Mouse (Mus musculus): Measurements from ENCODE around the gene Islr2. TPM values are rescaled to one million over a fixed set of nuclear protein-coding genes. Genes with fewer than 3 reads are reported as not detected.

Islr2 gene
- polyA plus RNA-seq, 1 experiment, result 0.67 TPM

DNA sequence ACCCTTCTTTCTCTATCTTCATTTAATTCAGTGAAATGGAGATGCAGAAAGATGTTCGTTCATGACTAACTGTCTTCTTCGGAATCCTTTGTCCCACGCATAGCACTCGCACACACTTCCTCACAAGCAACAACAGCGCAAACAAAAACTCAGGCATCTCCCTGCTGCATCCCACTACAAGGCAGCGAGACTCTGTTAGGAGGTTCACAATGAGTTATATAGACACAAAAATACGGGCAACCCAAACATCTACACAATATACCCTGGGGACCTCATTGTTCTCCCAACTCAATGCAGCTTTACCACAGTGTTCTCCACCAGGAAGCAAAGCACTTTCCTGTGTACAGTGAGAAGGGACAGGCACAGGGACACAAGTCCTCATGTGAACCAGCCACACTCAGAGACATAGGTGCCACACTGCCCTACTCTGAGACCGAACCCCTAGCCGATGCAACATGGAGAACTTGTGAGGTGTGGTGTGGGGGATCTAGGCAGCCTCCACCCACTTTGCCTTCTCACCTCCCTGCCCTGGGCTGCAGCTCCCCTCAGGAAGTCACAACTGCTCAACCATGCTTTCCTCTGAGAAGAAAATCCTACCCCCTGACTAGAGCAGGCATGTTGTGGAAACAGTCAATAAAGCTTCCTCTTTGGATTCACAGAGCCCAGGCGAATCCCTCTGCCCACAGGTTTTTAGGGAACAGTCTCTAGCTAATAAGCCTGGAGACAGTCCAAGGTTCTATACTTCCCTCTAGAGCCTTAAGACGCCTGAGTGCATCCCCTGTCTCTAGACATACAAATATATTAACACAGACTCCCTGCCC is 3.6 kb downstream of the Islr2 start:
- TF ChIP-seq POLR2A (IDR thresholded peaks at IDR 0.05; ENCODE audit: insufficient read depth, low read length) (no peak), EP300 (IDR thresholded peaks at IDR 0.05; ENCODE audit: insufficient read depth, low read depth, low read length) (no peak), CTCF (IDR thresholded peaks at IDR 0.05; ENCODE audit: low read depth, low read length) (no peak)
- no peaks in the 10 kb centered on the region for H3K4me1 ChIP-seq (ENCODE audit: control insufficient read depth, insufficient read depth, low read length)
- peaks cover 7% of the 10 kb centered on the region; the same call in 1 of the 2 replicates for H3K27me3 ChIP-seq (ENCODE audit: control insufficient read depth, insufficient read depth, low read length, poor library complexity, severe bottlenecking)
- H3K36me3 ChIP-seq (ENCODE audit: control insufficient read depth, insufficient read depth, low read length, poor library complexity, severe bottlenecking), result no peaks in the 10 kb centered on the region
- no peak overlapping the region for H3K4me3 ChIP-seq (ENCODE audit: low read depth, low read length)
- no peak overlapping the region for H3K9ac ChIP-seq (ENCODE audit: low read depth, poor library complexity, severe bottlenecking)
- no peak overlapping the region for H3K27ac ChIP-seq (ENCODE audit: insufficient read depth, low read length)
- no peaks in the 10 kb centered on the region for H3K9me3 ChIP-seq (replicated peaks; ENCODE audit: control insufficient read depth, insufficient read depth, low read length, poor library complexity, severe bottlenecking)

DNA sequence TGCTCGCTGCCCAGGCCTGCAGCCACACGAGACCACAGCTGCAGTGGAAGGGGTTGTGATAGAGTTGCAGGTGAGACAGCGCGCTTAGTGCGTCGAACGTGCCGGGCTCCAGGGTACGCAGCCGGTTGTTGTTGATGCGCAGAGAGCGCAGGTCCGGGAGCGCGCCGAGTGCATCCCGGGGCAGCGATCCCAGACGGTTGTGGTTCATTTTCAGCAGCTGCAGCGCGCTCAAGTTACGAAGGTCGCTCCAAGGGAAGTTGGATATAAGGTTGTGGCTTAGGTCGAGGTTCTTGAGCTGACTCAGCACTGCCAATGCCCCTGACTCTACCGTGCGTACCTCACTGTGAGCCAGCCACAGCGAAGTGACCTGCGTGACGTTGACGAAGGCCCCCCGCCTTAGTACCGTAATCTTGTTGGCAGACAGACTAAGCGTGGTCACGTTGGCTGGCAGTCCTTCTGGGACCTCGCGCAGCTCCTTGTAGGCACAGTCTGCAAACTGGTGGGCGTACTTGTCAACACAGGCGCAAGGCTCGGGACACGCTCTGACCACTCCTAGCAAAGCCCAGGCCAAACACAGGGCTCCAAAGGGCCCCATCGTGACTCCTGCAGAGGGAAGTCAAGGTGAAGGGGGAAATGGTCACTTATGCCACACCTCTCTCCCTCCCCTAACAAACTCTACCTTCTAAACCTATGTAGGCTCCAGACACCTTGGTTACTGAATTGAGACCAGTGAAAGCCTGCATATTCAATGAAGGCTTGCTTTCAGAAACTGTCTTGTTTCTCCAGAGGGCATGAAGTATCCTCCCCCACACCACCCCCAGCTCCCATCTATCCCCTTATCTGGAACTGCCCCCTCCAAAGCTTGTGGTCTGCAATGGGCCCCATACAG is 4.5 kb downstream of the Islr2 start:
- Histone ChIP-seq H3K4me1 (ENCODE audit: control insufficient read depth, insufficient read depth, low read length) (no peaks in the 10 kb centered on the region), H3K27ac (ENCODE audit: insufficient read depth, low read length) (no peak overlapping the region), H3K4me3 (ENCODE audit: low read depth, low read length) (peak overlapping the region; percentile 5), H3K9me3 (replicated peaks; ENCODE audit: control insufficient read depth, insufficient read depth, low read length, poor library complexity, severe bottlenecking) (no peaks in the 10 kb centered on the region), H3K36me3 (ENCODE audit: control insufficient read depth, insufficient read depth, low read length, poor library complexity, severe bottlenecking) (no peaks in the 10 kb centered on the region), H3K9ac (ENCODE audit: low read depth, poor library complexity, severe bottlenecking) (no peak overlapping the region), H3K27me3 (ENCODE audit: control insufficient read depth, insufficient read depth, low read length, poor library complexity, severe bottlenecking) (peaks cover 7% of the 10 kb centered on the region; the same call in 1 of the 2 replicates)
- TF ChIP-seq CTCF (IDR thresholded peaks at IDR 0.05; ENCODE audit: low read depth, low read length) (no peak), EP300 (IDR thresholded peaks at IDR 0.05; ENCODE audit: insufficient read depth, low read depth, low read length) (no peak), POLR2A (IDR thresholded peaks at IDR 0.05; ENCODE audit: insufficient read depth, low read length) (no peak)

DNA sequence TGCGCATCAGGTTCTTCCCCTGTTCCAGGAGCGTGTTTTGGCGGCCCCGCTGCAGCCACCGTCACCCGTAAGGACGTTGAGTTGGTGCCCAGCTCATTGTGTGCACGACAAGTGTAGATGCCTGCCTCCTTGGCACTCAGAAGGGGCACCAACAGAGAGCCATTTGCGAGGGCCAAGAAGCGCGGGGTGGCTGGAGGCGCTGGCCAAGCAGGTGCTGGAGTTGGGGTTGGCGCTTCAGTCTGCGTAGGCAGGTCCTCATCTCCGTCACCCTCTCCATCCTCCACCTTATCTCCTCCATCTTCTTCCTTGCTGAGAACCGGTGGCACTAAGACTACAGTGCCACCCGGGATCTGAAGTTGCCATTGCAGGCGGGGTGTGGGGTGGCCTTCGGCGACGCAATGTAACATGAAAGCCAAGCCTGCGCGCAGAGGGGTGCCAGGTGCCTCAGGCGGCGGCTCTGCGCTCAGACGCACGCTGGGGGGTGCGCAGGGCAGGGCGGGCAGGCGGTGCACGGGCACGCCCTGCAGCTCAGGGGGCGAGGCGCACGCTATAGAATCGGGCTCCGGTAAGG is 5.2 kb downstream of the Islr2 start:
- no peaks in the 10 kb centered on the region for H3K36me3 ChIP-seq (ENCODE audit: control insufficient read depth, insufficient read depth, low read length, poor library complexity, severe bottlenecking)
- TF ChIP-seq CTCF (IDR thresholded peaks at IDR 0.05; ENCODE audit: low read depth, low read length), result no peak
- no peak for TF ChIP-seq EP300 (IDR thresholded peaks at IDR 0.05; ENCODE audit: insufficient read depth, low read depth, low read length)
- no peak for TF ChIP-seq POLR2A (IDR thresholded peaks at IDR 0.05; ENCODE audit: insufficient read depth, low read length)
- H3K27ac ChIP-seq (ENCODE audit: insufficient read depth, low read length), result no peak overlapping the region
- peak overlapping the region; percentile 5 for H3K4me3 ChIP-seq (ENCODE audit: low read depth, low read length)
- peaks cover 7% of the 10 kb centered on the region; the same call in 1 of the 2 replicates for H3K27me3 ChIP-seq (ENCODE audit: control insufficient read depth, insufficient read depth, low read length, poor library complexity, severe bottlenecking)
- H3K9me3 ChIP-seq (replicated peaks; ENCODE audit: control insufficient read depth, insufficient read depth, low read length, poor library complexity, severe bottlenecking), result no peaks in the 10 kb centered on the region
- no peak overlapping the region for H3K9ac ChIP-seq (ENCODE audit: low read depth, poor library complexity, severe bottlenecking)
- H3K4me1 ChIP-seq (ENCODE audit: control insufficient read depth, insufficient read depth, low read length), result no peaks in the 10 kb centered on the region

DNA sequence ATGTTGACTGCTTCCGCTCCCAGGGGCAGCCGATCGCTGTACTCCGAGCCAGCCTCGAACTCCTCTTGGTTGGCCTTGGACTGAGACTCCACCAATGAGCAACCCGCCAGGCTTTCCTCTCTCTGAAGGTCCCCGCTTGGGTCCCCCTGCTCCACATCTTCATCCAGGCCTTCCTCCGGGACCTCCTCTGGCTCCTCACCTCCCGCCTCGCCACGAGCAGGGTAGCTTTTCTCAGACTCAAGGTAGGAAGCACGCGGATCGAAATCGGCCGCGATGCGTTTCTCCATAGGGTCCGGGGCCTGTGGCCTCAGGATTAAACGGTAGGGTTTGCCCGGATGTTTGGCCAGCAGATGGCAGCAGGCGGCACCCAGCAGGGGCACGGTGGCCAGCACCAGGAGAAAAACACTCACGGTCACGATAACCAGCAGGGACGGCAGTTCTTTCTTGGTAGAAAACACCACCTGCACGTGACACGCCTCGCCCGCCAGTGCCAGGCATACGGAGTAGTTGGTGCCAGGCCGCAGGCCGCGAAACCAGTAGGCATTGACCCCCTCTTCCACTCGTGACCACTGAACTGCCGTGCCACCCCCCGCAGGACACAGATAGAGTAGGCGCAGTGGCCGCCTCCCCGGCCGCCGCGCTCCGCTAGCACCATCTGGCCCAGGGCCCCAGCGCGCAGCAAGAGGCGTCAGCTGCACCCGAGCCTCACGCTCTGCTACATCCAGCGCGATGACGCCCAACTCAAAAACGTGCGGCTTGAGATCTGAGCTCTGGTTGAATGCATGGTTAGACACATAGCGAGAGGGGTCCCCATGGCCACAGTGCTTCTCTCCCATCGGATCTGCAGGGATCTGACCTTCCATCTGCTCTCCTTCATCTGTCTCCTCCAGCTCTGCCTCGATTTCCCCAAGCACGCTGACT is 6.1 kb downstream of the Islr2 start:
- Histone ChIP-seq H3K9ac (ENCODE audit: low read depth, poor library complexity, severe bottlenecking) (no peak overlapping the region), H3K36me3 (ENCODE audit: control insufficient read depth, insufficient read depth, low read length, poor library complexity, severe bottlenecking) (no peaks in the 10 kb centered on the region), H3K9me3 (replicated peaks; ENCODE audit: control insufficient read depth, insufficient read depth, low read length, poor library complexity, severe bottlenecking) (no peaks in the 10 kb centered on the region), H3K27ac (ENCODE audit: insufficient read depth, low read length) (no peak overlapping the region), H3K4me3 (ENCODE audit: low read depth, low read length) (peak overlapping the region; percentile 21), H3K4me1 (ENCODE audit: control insufficient read depth, insufficient read depth, low read length) (no peaks in the 10 kb centered on the region), H3K27me3 (ENCODE audit: control insufficient read depth, insufficient read depth, low read length, poor library complexity, severe bottlenecking) (peaks cover 7% of the 10 kb centered on the region; the same call in 1 of the 2 replicates)
- peak; percentile 55 for TF ChIP-seq CTCF (IDR thresholded peaks at IDR 0.05; ENCODE audit: low read depth, low read length)
- no peak for TF ChIP-seq POLR2A (IDR thresholded peaks at IDR 0.05; ENCODE audit: insufficient read depth, low read length)
